Mouse (Mus musculus): ENCODE data around the gene Arf6. TPM values are rescaled to one million over a fixed set of nuclear protein-coding genes. Genes with fewer than 3 reads are reported as not detected.
"Not testable (repeated sequence)": the region's sequence is repeated elsewhere in the genome, so short reads cannot be mapped to it uniquely, and the experiment has no call there.

Arf6 gene
- polyA plus RNA-seq (2015; fragmentation: Nextera tagmentation; extraction: Ambion mirVana), result 50.6 and 54.5 TPM in 2 replicates

GRCm38 (mm10) chr12:69371854-69372671 is at the start of gene Arf6, which contains the start of gene Gm9887:
Gene Arf6, plus strand, starts transcription at chr12:69372150.
Gene Gm9887, minus strand, starts transcription at chr12:69372458.
- H3K4me3 ChIP-seq, result peak within 1 kb of the TSS; percentile 97
- peak within 1 kb of the TSS; percentile 99 for H3K27ac ChIP-seq
- H3K4me1 ChIP-seq, result peaks cover 25% of the 10 kb centered on the region
- peak within 1 kb of the TSS; percentile 99 for H3K9ac ChIP-seq
- peaks cover 11% of the 10 kb centered on the region for H3K36me3 ChIP-seq
- under 1% methylated on average over 111 of the region's 121 CpGs for WGBS
- H3K4me2 ChIP-seq, result peak within 1 kb of the TSS; percentile 86
- H3K27me3 ChIP-seq, result no peaks in the 10 kb centered on the region
- no peaks in the 10 kb centered on the region for H3K9me3 ChIP-seq
- ATAC-seq (ENCODE audit: borderline replicate concordance, extremely low read depth, low FRiP score, low TSS enrichment), result peak; percentile 94

GRCm38 (mm10) chr12:69331187-69331586 is 40.8 kb upstream of the Arf6 start:
- ATAC-seq (ENCODE audit: borderline replicate concordance, extremely low read depth, low FRiP score, low TSS enrichment), result no peak
- WGBS, result 89% methylated on average over 3 of the region's 3 CpGs
- no peak overlapping the region for H3K4me2 ChIP-seq
- no peaks in the 10 kb centered on the region for H3K4me1 ChIP-seq
- H3K9me3 ChIP-seq, result no peaks in the 10 kb centered on the region
- no peaks in the 10 kb centered on the region for H3K27me3 ChIP-seq
- H3K36me3 ChIP-seq, result peaks cover 63% of the 10 kb centered on the region
- no peak overlapping the region for H3K9ac ChIP-seq
- H3K4me3 ChIP-seq, result no peak overlapping the region
- no peak overlapping the region for H3K27ac ChIP-seq

GRCm38 (mm10) chr12:69332147-69332546 is 39.8 kb upstream of the Arf6 start:
- H3K27me3 ChIP-seq, result no peaks in the 10 kb centered on the region

GRCm38 (mm10) chr12:69333547-69333946 is 38.4 kb upstream of the Arf6 start:
- no peak overlapping the region for H3K4me3 ChIP-seq
- H3K9ac ChIP-seq, result no peak overlapping the region
- H3K4me1 ChIP-seq, result no peaks in the 10 kb centered on the region
- H3K36me3 ChIP-seq, result peaks cover 65% of the 10 kb centered on the region
- ATAC-seq (ENCODE audit: borderline replicate concordance, extremely low read depth, low FRiP score, low TSS enrichment), result no peak
- H3K27me3 ChIP-seq, result no peaks in the 10 kb centered on the region
- H3K9me3 ChIP-seq, result no peaks in the 10 kb centered on the region
- H3K27ac ChIP-seq, result no peak overlapping the region
- WGBS, result 83% methylated on average over 2 of the region's 2 CpGs
- no peak overlapping the region for H3K4me2 ChIP-seq

More at GRCm38 (mm10) chr12:69332147-69332546, 39.8 kb upstream of the Arf6 start:
- whole genome bisulfite sequencing, result 80% methylated on average over 1 of the region's 1 CpGs
- Histone ChIP-seq H3K36me3 (peaks cover 64% of the 10 kb centered on the region), H3K9ac (no peak overlapping the region), H3K9me3 (no peaks in the 10 kb centered on the region), H3K4me3 (no peak overlapping the region), H3K4me2 (no peak overlapping the region), H3K4me1 (no peaks in the 10 kb centered on the region), H3K27ac (no peak overlapping the region)
- ATAC-seq (ENCODE audit: borderline replicate concordance, extremely low read depth, low FRiP score, low TSS enrichment), result no peak

GRCm38 (mm10) chr12:69349928-69350327 is 22.0 kb upstream of the Arf6 start:
- WGBS, result 84% methylated on average over 2 of the region's 2 CpGs
- H3K9me3 ChIP-seq, result no peaks in the 10 kb centered on the region
- no peak overlapping the region for H3K4me2 ChIP-seq
- no peaks in the 10 kb centered on the region for H3K4me1 ChIP-seq
- no peak overlapping the region for H3K9ac ChIP-seq
- H3K36me3 ChIP-seq, result peaks cover 69% of the 10 kb centered on the region
- no peaks in the 10 kb centered on the region for H3K27me3 ChIP-seq
- no peak for ATAC-seq (ENCODE audit: borderline replicate concordance, extremely low read depth, low FRiP score, low TSS enrichment)
- H3K27ac ChIP-seq, result no peak overlapping the region
- no peak overlapping the region for H3K4me3 ChIP-seq

- Histone ChIP-seq H3K27me3 (no peaks in the 10 kb centered on the region), H3K4me3 (no peak overlapping the region), H3K9me3 (no peaks in the 10 kb centered on the region), H3K4me2 (no peak overlapping the region), H3K27ac (no peak overlapping the region), H3K36me3 (peaks cover 58% of the 10 kb centered on the region), H3K9ac (no peak overlapping the region), H3K4me1 (peaks cover 7% of the 10 kb centered on the region; the same call in 1 of the 2 replicates)
- no peak for ATAC-seq (ENCODE audit: borderline replicate concordance, extremely low read depth, low FRiP score, low TSS enrichment)
- 76% methylated on average over 1 of the region's 1 CpGs for WGBS
Observed at GRCm38 (mm10) chr12:69351685-69352084, 20.3 kb upstream of the Arf6 start.

- under 1% methylated on average over 48 of the region's 50 CpGs for WGBS
- Histone ChIP-seq H3K9ac (peak within 1 kb of the TSS; percentile 84), H3K36me3 (peaks cover 23% of the 10 kb centered on the region), H3K27ac (peak within 1 kb of the TSS; percentile 76), H3K4me1 (peaks cover 8% of the 10 kb centered on the region; the same call in 1 of the 2 replicates), H3K27me3 (no peaks in the 10 kb centered on the region), H3K9me3 (no peaks in the 10 kb centered on the region), H3K4me2 (peak within 1 kb of the TSS; percentile 62), H3K4me3 (peak within 1 kb of the TSS; percentile 79)
- ATAC-seq (ENCODE audit: borderline replicate concordance, extremely low read depth, low FRiP score, low TSS enrichment), result peak; percentile 52; the same call in 1 of the 2 replicates
Observed at GRCm38 (mm10) chr12:69356546-69357299, 15.2 kb upstream of the Arf6 start, which contains the start of gene Nemf. Gene Nemf, minus strand, starts transcription at chr12:69357165.

GRCm38 (mm10) chr12:69357300-69357646 is 14.7 kb upstream of the Arf6 start:
- WGBS, result 6% methylated on average over 13 of the region's 13 CpGs
- H3K36me3 ChIP-seq, result peaks cover 18% of the 10 kb centered on the region
- H3K4me2 ChIP-seq, result peak overlapping the region; percentile 62
- H3K4me3 ChIP-seq, result peak overlapping the region; percentile 79
- no peak for ATAC-seq (ENCODE audit: borderline replicate concordance, extremely low read depth, low FRiP score, low TSS enrichment)
- no peak overlapping the region for H3K27ac ChIP-seq
- no peaks in the 10 kb centered on the region for H3K9me3 ChIP-seq
- peaks cover 13% of the 10 kb centered on the region for H3K4me1 ChIP-seq
- H3K9ac ChIP-seq, result peak overlapping the region; percentile 84
- H3K27me3 ChIP-seq, result no peaks in the 10 kb centered on the region

GRCm38 (mm10) chr12:69360655-69360996 is 11.3 kb upstream of the Arf6 start:
- Histone ChIP-seq H3K4me2 (no peak overlapping the region), H3K4me3 (no peak overlapping the region), H3K36me3 (no peaks in the 10 kb centered on the region), H3K9me3 (no peaks in the 10 kb centered on the region), H3K27me3 (no peaks in the 10 kb centered on the region), H3K9ac (no peak overlapping the region), H3K4me1 (peaks cover 22% of the 10 kb centered on the region), H3K27ac (no peak overlapping the region)
- no peak for ATAC-seq (ENCODE audit: borderline replicate concordance, extremely low read depth, low FRiP score, low TSS enrichment)
- WGBS, result 14% methylated on average over 5 of the region's 5 CpGs

GRCm38 (mm10) chr12:69360997-69361899 is 10.7 kb upstream of the Arf6 start:
- Histone ChIP-seq H3K4me3 (peak overlapping the region; percentile 53), H3K4me1 (peaks cover 19% of the 10 kb centered on the region), H3K27ac (peak overlapping the region; percentile 97), H3K9ac (peak overlapping the region; percentile 68), H3K4me2 (peak overlapping the region; percentile 74)
- ATAC-seq (ENCODE audit: borderline replicate concordance, extremely low read depth, low FRiP score, low TSS enrichment), result peak; percentile 96
- H3K36me3 ChIP-seq, H3K27me3 ChIP-seq, H3K9me3 ChIP-seq: not testable (repeated sequence)
- under 1% methylated on average over 44 of the region's 50 CpGs for WGBS

- H3K4me2 ChIP-seq, result peak overlapping the region; percentile 74
- 5% methylated on average over 10 of the region's 10 CpGs for WGBS
- H3K4me1 ChIP-seq, result peaks cover 19% of the 10 kb centered on the region
- no peaks in the 10 kb centered on the region for H3K9me3 ChIP-seq
- ATAC-seq (ENCODE audit: borderline replicate concordance, extremely low read depth, low FRiP score, low TSS enrichment), result no peak; the same call in 1 of the 2 replicates
- peak overlapping the region; percentile 97 for H3K27ac ChIP-seq
- H3K27me3 ChIP-seq, result no peaks in the 10 kb centered on the region
- H3K9ac ChIP-seq, result peak overlapping the region; percentile 68
- H3K36me3 ChIP-seq, result no peaks in the 10 kb centered on the region
- H3K4me3 ChIP-seq, result peak overlapping the region; percentile 53
Observed at GRCm38 (mm10) chr12:69361919-69362318, 10.0 kb upstream of the Arf6 start.

Data from lung, embryonic 15.5 days (tissue).